Mouse (Mus musculus) midbrain, embryonic 16.5 days (tissue): Measurements from ENCODE around the gene AI661453. TPM values are rescaled to one million over a fixed set of nuclear protein-coding genes. Genes with fewer than 3 reads are reported as not detected.
"Not testable (repeated sequence)": the region's sequence is repeated elsewhere in the genome, so short reads cannot be mapped to it uniquely, and the experiment has no call there.

Experiments used
- ATAC-seq: fragments of 200-750 bp; cut with Nextera tagmentation; 2 replicates; pipeline ENCODE4 v1.8.0; 2017; ENCODE audit warnings: moderate TSS enrichment
- H3K27ac ChIP-seq: fragments of 300-500 bp; sonication (generic); 2 replicates; pipeline ENCODE4 v1.5.1; 2014; ENCODE audit warnings: mild to moderate bottlenecking, low read length, mixed read lengths
- H3K27me3 ChIP-seq: fragments of 300-500 bp; sonication (generic); 2 replicates; pipeline ENCODE4 v1.6.1; 2014; ENCODE audit warnings: low read depth, low read length, mixed read lengths; ENCODE audit not compliant: control insufficient read depth, insufficient read depth
- H3K36me3 ChIP-seq: fragments of 300-500 bp; sonication (generic); 2 replicates; pipeline ENCODE4 v1.6.1; 2014; ENCODE audit warnings: mild to moderate bottlenecking, low read length, moderate library complexity, mixed read lengths; ENCODE audit not compliant: control insufficient read depth, insufficient read depth
- H3K4me1 ChIP-seq: fragments of 300-500 bp; sonication (generic); 2 replicates; pipeline ENCODE4 v1.6.1; 2014; ENCODE audit warnings: mild to moderate bottlenecking, low read length, mixed read lengths; ENCODE audit not compliant: control insufficient read depth, insufficient read depth
- H3K4me2 ChIP-seq: fragments of 300-500 bp; sonication (generic); 2 replicates; pipeline ENCODE4 v1.6.1; 2014; ENCODE audit warnings: mild to moderate bottlenecking, low read length, mixed read lengths
- H3K4me3 ChIP-seq: fragments of 300-500 bp; sonication (generic); 2 replicates; pipeline ENCODE4 v1.5.1; 2014; ENCODE audit warnings: low read depth, mild to moderate bottlenecking, low read length, moderate library complexity, mixed read lengths
- H3K9ac ChIP-seq: fragments of 300-500 bp; sonication (generic); 2 replicates; pipeline ENCODE4 v1.6.1; 2014; ENCODE audit warnings: low read depth, low read length, mixed read lengths
- H3K9me3 ChIP-seq: fragments of 300-500 bp; sonication (generic); replicated peaks from 2 replicates; pipeline ENCODE4 v1.6.1; 2014; ENCODE audit warnings: mild to moderate bottlenecking, low read length, mixed read lengths; ENCODE audit not compliant: control insufficient read depth, poor library complexity, severe bottlenecking
- WGBS: fragments of 180-500 bp; shearing (Covaris S2); extraction: QIAGEN DNeasy Blood & Tissue Kit; methylation state at CpG from one replicate; pipeline ENCODE4 v1.1.7; 2014; 5-methylcytosine and 5-hydroxymethylcytosine counted together
- polyA plus RNA-seq: library from polyadenylated mRNA; unstranded; fragments of >200 nt; fragmentation: Nextera tagmentation; extraction: Ambion mirVana; gene quantifications from 2 replicates; pipeline ENCODE4 v1.2.1, GENCODE M21; 2015

Gene AI661453
- polyA plus RNA-seq, 1 experiment from 2014 or later, result 0.09 TPM

- no peaks in the 10 kb centered on the region for H3K9me3 ChIP-seq
- WGBS, result 2% methylated on average over 40 of the region's 40 CpGs
- ATAC-seq, result peak; percentile 97
- H3K4me1 ChIP-seq, result peaks cover 12% of the 10 kb centered on the region
- peak within 1 kb of the TSS; percentile 73 for H3K9ac ChIP-seq
- H3K4me2 ChIP-seq, result peak within 1 kb of the TSS; percentile 78
- no peaks in the 10 kb centered on the region for H3K27me3 ChIP-seq
- peak within 1 kb of the TSS; percentile 72 for H3K27ac ChIP-seq
- H3K4me3 ChIP-seq, result peak within 1 kb of the TSS; percentile 68
- H3K36me3 ChIP-seq, result no peaks in the 10 kb centered on the region
Measured at GRCm38 (mm10) chr17:47501946-47502706, 65.7 kb downstream of the AI661453 start, which contains the start of gene Taf8. Gene Taf8, minus strand, starts transcription at chr17:47502292.

GRCm38 (mm10) chr17:47502707-47503045, 66.3 kb downstream of the AI661453 start:
- not testable (repeated sequence) for H3K9me3 ChIP-seq, H3K27ac ChIP-seq, H3K4me3 ChIP-seq, H3K4me2 ChIP-seq, H3K27me3 ChIP-seq, H3K36me3 ChIP-seq, H3K9ac ChIP-seq, ATAC-seq
- peaks cover 12% of the 10 kb centered on the region for H3K4me1 ChIP-seq
- 83% methylated on average over 6 of the region's 6 CpGs for WGBS

- H3K4me2 ChIP-seq, result no peak overlapping the region
Measured at GRCm38 (mm10) chr17:47503689-47504088, 67.3 kb downstream of the AI661453 start.

GRCm38 (mm10) chr17:47504228-47504627, 67.8 kb downstream of the AI661453 start:
- 73% methylated on average over 5 of the region's 5 CpGs for WGBS
- H3K4me1 ChIP-seq, result peaks cover 12% of the 10 kb centered on the region
- no peak for ATAC-seq
- H3K36me3 ChIP-seq, result no peaks in the 10 kb centered on the region
- no peak overlapping the region for H3K9ac ChIP-seq
- no peak overlapping the region for H3K4me3 ChIP-seq
- H3K4me2 ChIP-seq, result peak overlapping the region; percentile 57
- no peaks in the 10 kb centered on the region for H3K27me3 ChIP-seq
- H3K27ac ChIP-seq, result no peak overlapping the region
- H3K9me3 ChIP-seq, result no peaks in the 10 kb centered on the region

More at GRCm38 (mm10) chr17:47503689-47504088, 67.3 kb downstream of the AI661453 start:
- peaks cover 12% of the 10 kb centered on the region for H3K4me1 ChIP-seq
- no peak overlapping the region for H3K9ac ChIP-seq
- H3K27ac ChIP-seq, result no peak overlapping the region
- no peaks in the 10 kb centered on the region for H3K36me3 ChIP-seq
- no peak for ATAC-seq
- no peaks in the 10 kb centered on the region for H3K27me3 ChIP-seq
- H3K4me3 ChIP-seq, result no peak overlapping the region
- H3K9me3 ChIP-seq, result no peaks in the 10 kb centered on the region

- H3K9me3 ChIP-seq, result no peaks in the 10 kb centered on the region
- H3K4me1 ChIP-seq, result peaks cover 12% of the 10 kb centered on the region
- H3K27me3 ChIP-seq, result no peaks in the 10 kb centered on the region
- H3K4me3 ChIP-seq, result peak within 1 kb of the TSS; percentile 30
- no peaks in the 10 kb centered on the region for H3K36me3 ChIP-seq
- no peak for ATAC-seq
- H3K4me2 ChIP-seq, result peak within 1 kb of the TSS; percentile 57
- 3% methylated on average over 22 of the region's 22 CpGs for WGBS
- H3K27ac ChIP-seq, result no peak within 1 kb of the TSS
- peak within 1 kb of the TSS; percentile 50 for H3K9ac ChIP-seq
Measured at GRCm38 (mm10) chr17:47504941-47505346, 68.5 kb downstream of the AI661453 start, which contains the start of gene Ccnd3. Gene Ccnd3, plus strand, starts transcription at chr17:47505051.

GRCm38 (mm10) chr17:47505566-47505965, 69.2 kb downstream of the AI661453 start:
- Histone ChIP-seq H3K27me3 (no peaks in the 10 kb centered on the region), H3K36me3 (no peaks in the 10 kb centered on the region), H3K4me1 (peaks cover 12% of the 10 kb centered on the region), H3K9me3 (no peaks in the 10 kb centered on the region), H3K4me2 (no peak overlapping the region; the same call in 1 of the 2 replicates), H3K27ac (no peak overlapping the region), H3K9ac (no peak overlapping the region), H3K4me3 (peak overlapping the region; percentile 30; the same call in 1 of the 2 replicates)
- WGBS, result 53% methylated on average over 2 of the region's 2 CpGs
- no peak for ATAC-seq

GRCm38 (mm10) chr17:47506042-47506441, 69.6 kb downstream of the AI661453 start:
- ATAC-seq, result no peak
- 96% methylated on average over 1 of the region's 1 CpGs for WGBS
- H3K36me3 ChIP-seq, result no peaks in the 10 kb centered on the region

GRCm38 (mm10) chr17:47506697-47507096, 70.3 kb downstream of the AI661453 start:
- Histone ChIP-seq H3K4me3 (no peak overlapping the region), H3K4me1 (peaks cover 3% of the 10 kb centered on the region), H3K36me3 (no peaks in the 10 kb centered on the region), H3K4me2 (no peak overlapping the region), H3K27ac (no peak overlapping the region), H3K9ac (no peak overlapping the region), H3K9me3 (no peaks in the 10 kb centered on the region), H3K27me3 (no peaks in the 10 kb centered on the region)
- 85% methylated on average over 4 of the region's 4 CpGs for WGBS
- ATAC-seq, result no peak

More at GRCm38 (mm10) chr17:47506042-47506441, 69.6 kb downstream of the AI661453 start:
- no peak overlapping the region for H3K4me3 ChIP-seq
- no peak overlapping the region for H3K4me2 ChIP-seq
- H3K27me3 ChIP-seq, result no peaks in the 10 kb centered on the region
- H3K9ac ChIP-seq, result no peak overlapping the region
- peaks cover 8% of the 10 kb centered on the region for H3K4me1 ChIP-seq
- H3K27ac ChIP-seq, result no peak overlapping the region
- H3K9me3 ChIP-seq, result no peaks in the 10 kb centered on the region

- H3K4me3 ChIP-seq, result no peak overlapping the region
- no peaks in the 10 kb centered on the region for H3K27me3 ChIP-seq
- 83% methylated on average over 2 of the region's 2 CpGs for WGBS
- H3K4me2 ChIP-seq, result no peak overlapping the region
- H3K4me1 ChIP-seq, result peaks cover 3% of the 10 kb centered on the region
- no peak overlapping the region for H3K9ac ChIP-seq
- no peaks in the 10 kb centered on the region for H3K9me3 ChIP-seq
- no peak for ATAC-seq
- no peak overlapping the region for H3K27ac ChIP-seq
- no peaks in the 10 kb centered on the region for H3K36me3 ChIP-seq
Measured at GRCm38 (mm10) chr17:47507523-47507922, 71.1 kb downstream of the AI661453 start.
